Mouse (Mus musculus) MEL-GATA-1-ER (cell line): ENCODE data around the gene Zbtb17.
A peak's percentile ranks its signal among the peaks of the same experiment; 100 is the strongest.

Experiments used
- DNase-seq: peaks from one replicate; pipeline ENCODE4 v3.0.0-alpha.2; 2012; ENCODE audit warnings: low read depth; ENCODE audit errors: extremely low read depth

The Zbtb17 gene

GRCm38 (mm10) chr4:141487581-141487980 lies 43.1 kb downstream of the Zbtb17 start:
- DNase-seq = no peak

GRCm38 (mm10) chr4:141488670-141489069 lies 44.2 kb downstream of the Zbtb17 start:
- DNase-seq = no peak

GRCm38 (mm10) chr4:141500637-141501036 lies 56.2 kb downstream of the Zbtb17 start:
- no peak for DNase-seq

- DNase-seq = no peak
Measured at GRCm38 (mm10) chr4:141501058-141501457, 56.6 kb downstream of the Zbtb17 start.

- DNase-seq = no peak
Measured at GRCm38 (mm10) chr4:141502723-141503122, 58.3 kb downstream of the Zbtb17 start.

GRCm38 (mm10) chr4:141504471-141504870 lies 60.0 kb downstream of the Zbtb17 start:
- DNase-seq = no peak

GRCm38 (mm10) chr4:141505810-141506209 lies 61.4 kb downstream of the Zbtb17 start:
- no peak for DNase-seq

- DNase-seq = peak; percentile 40
Measured at GRCm38 (mm10) chr4:141506352-141506751, 61.9 kb downstream of the Zbtb17 start.

- no peak for DNase-seq
Measured at GRCm38 (mm10) chr4:141506893-141507292, 62.4 kb downstream of the Zbtb17 start.

- DNase-seq = no peak
Measured at GRCm38 (mm10) chr4:141510457-141510856, 66.0 kb downstream of the Zbtb17 start.

GRCm38 (mm10) chr4:141512145-141512544 lies 67.7 kb downstream of the Zbtb17 start:
- no peak for DNase-seq

GRCm38 (mm10) chr4:141514179-141514641 lies 69.8 kb downstream of the Zbtb17 start:
- DNase-seq = no peak
